In genomic region chr8:71707874-71708273, GRCm38 (mm10) we compare ENCODE assay signal across 8 mouse cellular contexts. TPM values are rescaled to one million over a fixed set of nuclear protein-coding genes. Genes with fewer than 3 reads are reported as not detected.
DNase-seq lines count a peak whose midpoint lies in the region; ATAC-seq and TF ChIP-seq lines count a peak whose summit lies in the region.

No protein-coding gene starts in this region.

- H3K4me3 ChIP-seq in intestine, postnatal 0 days (ENCODE audit: low read depth, low read length) = no peak overlapping the region
- H3K4me3 ChIP-seq in intestine, embryonic 16.5 days (ENCODE audit: low read length) = no peak overlapping the region
- H3K4me3 ChIP-seq in C2C12 (ENCODE audit: insufficient read depth, poor library complexity, severe bottlenecking) (no peak overlapping the region), G1E (ENCODE audit: low read depth, low read length) (no peak overlapping the region)

- no peaks in the 10 kb centered on the region for H3K36me3 ChIP-seq in intestine, postnatal 0 days (ENCODE audit: control insufficient read depth, insufficient read depth)
- H3K36me3 ChIP-seq in intestine, embryonic 16.5 days (ENCODE audit: control insufficient read depth, insufficient read depth, low read length) = no peaks in the 10 kb centered on the region
- no peaks in the 10 kb centered on the region for H3K36me3 ChIP-seq in C2C12 (ENCODE audit: control insufficient read depth, insufficient read depth)
- peaks cover 44% of the 10 kb centered on the region for H3K36me3 ChIP-seq in G1E (replicated peaks)

- no peaks in the 10 kb centered on the region for H3K27me3 ChIP-seq in intestine, postnatal 0 days (replicated peaks; ENCODE audit: control insufficient read depth, insufficient read depth, low read length)
- 0 out of 2 replicates have a peak, but pooled peaks cover 2% of the 10 kb centered on the region for H3K27me3 ChIP-seq in intestine, embryonic 16.5 days (replicated peaks; ENCODE audit: control insufficient read depth, insufficient read depth, low read length)
- peaks cover 27% of the 10 kb centered on the region for H3K27me3 ChIP-seq in C2C12 (ENCODE audit: control insufficient read depth, insufficient read depth, insufficient read length)
- peaks cover 9% of the 10 kb centered on the region; the same call in 1 of the 2 replicates for H3K27me3 ChIP-seq in G1E (ENCODE audit: insufficient read depth, low read length)

- TF ChIP-seq CTCF in intestine, postnatal 0 days (IDR thresholded peaks at IDR 0.05; ENCODE audit: low read depth) = peak; percentile 79
- peak; percentile 27 for TF ChIP-seq CTCF in C2C12 (IDR thresholded peaks at IDR 0.05; ENCODE audit: control insufficient read depth, insufficient read depth, insufficient read length)
- peak; percentile 66 for TF ChIP-seq CTCF in G1E (IDR thresholded peaks at IDR 0.05; ENCODE audit: low read depth, low read length)

- H3ac ChIP-seq in C2C12 (ENCODE audit: control insufficient read depth, insufficient read length, low read depth) = no peak overlapping the region

- DNase-seq in G1E (ENCODE audit: low spot score) = peak; percentile 32
- peak; percentile 67 for DNase-seq in embryo, embryonic 11 days
- DNase-seq in thymus, postnatal 10 days (ENCODE audit: low spot score in 2 of 2) = peak; percentile 56 to 73
- no peak for DNase-seq in heart, adult 8-10 months (ENCODE audit: low spot score)

- H3K4me2 ChIP-seq in intestine, postnatal 0 days (replicated peaks; ENCODE audit: low read depth) = no peak overlapping the region
- H3K4me2 ChIP-seq in intestine, embryonic 16.5 days (ENCODE audit: low read depth, low read length) = no peak overlapping the region

- no peaks in the 10 kb centered on the region for H3K4me1 ChIP-seq in intestine, postnatal 0 days (replicated peaks; ENCODE audit: control insufficient read depth, insufficient read depth, low read length)
- peaks cover under 1% of the 10 kb centered on the region; the same call in 1 of the 2 replicates for H3K4me1 ChIP-seq in intestine, embryonic 16.5 days (ENCODE audit: control insufficient read depth, insufficient read depth, low read length)
- H3K4me1 ChIP-seq in G1E (ENCODE audit: insufficient read depth, low read depth, low read length) = peaks cover 7% of the 10 kb centered on the region

- no peak overlapping the region for H3K27ac ChIP-seq in intestine, postnatal 0 days (ENCODE audit: low read depth, low read length)
- H3K27ac ChIP-seq in intestine, embryonic 16.5 days (ENCODE audit: low read length) = no peak overlapping the region

- 0 out of 2 replicates have a peak, but pooled peaks have one; percentile 14 for ATAC-seq in intestine, postnatal 0 days
- ATAC-seq in intestine, embryonic 16.5 days = no peak
- no peak for ATAC-seq in G1E (ENCODE audit: extremely low read depth, insufficient number of reproducible peaks, low FRiP score, poor library complexity, severe bottlenecking)
- peak; percentile 24; the same call in 1 of the 2 replicates for ATAC-seq in megakaryocyte-erythroid progenitor cell, adult 5-6 weeks (replicated peaks; ENCODE audit: low FRiP score, low TSS enrichment, poor library complexity, severe bottlenecking)

- 48% methylated on average over 8 of the region's 8 CpGs for WGBS in intestine, postnatal 0 days
- WGBS in intestine, embryonic 16.5 days = 40% methylated on average over 8 of the region's 8 CpGs

- H3K79me2 ChIP-seq in C2C12 (ENCODE audit: control insufficient read depth, insufficient read depth) = no peaks in the 10 kb centered on the region

- no peaks in the 10 kb centered on the region for H3K79me3 ChIP-seq in C2C12 (ENCODE audit: low read depth)

- no peak overlapping the region for H3K9ac ChIP-seq in intestine, postnatal 0 days (ENCODE audit: low read depth, low read length)
- no peak overlapping the region for H3K9ac ChIP-seq in intestine, embryonic 16.5 days (ENCODE audit: low read depth, low read length)

- H3K9me3 ChIP-seq in intestine, postnatal 0 days (ENCODE audit: control insufficient read depth) = no peaks in the 10 kb centered on the region
- H3K9me3 ChIP-seq in intestine, embryonic 16.5 days (ENCODE audit: control insufficient read depth, low read length) = no peaks in the 10 kb centered on the region
- no peaks in the 10 kb centered on the region for H3K9me3 ChIP-seq in G1E (replicated peaks)

TF ChIP-seq in C2C12, 6 proteins besides CTCF, POLR2A, EP300 and RAD21:
- TF ChIP-seq USF1 (IDR thresholded peaks at IDR 0.05; ENCODE audit: low read depth) (no peak), FOSL1 (IDR thresholded peaks at IDR 0.05; ENCODE audit: insufficient read depth, low read length, poor library complexity, severe bottlenecking) (no peak), CEBPB (IDR thresholded peaks at IDR 0.05; ENCODE audit: low read depth) (no peak), MYOG (IDR thresholded peaks at IDR 0.05; ENCODE audit: control insufficient read depth, extremely low read depth, insufficient read length) (no peak), MAX (IDR thresholded peaks at IDR 0.05) (no peak), MYOD1 (IDR thresholded peaks at IDR 0.05; ENCODE audit: control insufficient read depth, insufficient read length, low read depth) (no peak)

RNA-seq across cellular contexts. Expression of gene B3gnt3, which starts 6.3 kb away (rescaled TPM):
- 30.5 and 33.5 TPM in 2 replicates for polyA plus RNA-seq in intestine, postnatal 0 days (2015; fragmentation: Nextera tagmentation; extraction: Ambion mirVana)
- polyA plus RNA-seq in intestine, embryonic 16.5 days (2015; fragmentation: Nextera tagmentation; extraction: Ambion mirVana) = 19.2 and 20.9 TPM in 2 replicates
- polyA plus RNA-seq in C2C12 (2012; fragmentation: generic; extraction: Trizol) (0.02 TPM), G1E (2012) (not detected in 2 replicates)
- total RNA-seq in G1E (2014; fragmentation: Nextera tagmentation) (not detected in 2 replicates), G1E (2017) (0.05 and 0.06 TPM in 2 replicates)
- 0.42 and 0.79 TPM in 2 replicates for total RNA-seq in megakaryocyte-erythroid progenitor cell, adult 5-6 weeks (2014; fragmentation: Nextera tagmentation)
- 0.30 and 0.99 TPM in 2 replicates for total RNA-seq in megakaryocyte-erythroid progenitor cell, adult 5-6 weeks (2017)
- 1 to 10 TPM; 4.0 to 6.9 (median 5.3) TPM for total RNA-seq in heart, adult 8-10 months (2022)

RNA-seq across cellular contexts. Expression of gene Fcho1, which starts 17.6 kb away (rescaled TPM):
- 2.2 and 2.5 TPM in 2 replicates for polyA plus RNA-seq in intestine, postnatal 0 days (2015; fragmentation: Nextera tagmentation; extraction: Ambion mirVana)
- polyA plus RNA-seq in intestine, embryonic 16.5 days (2015; fragmentation: Nextera tagmentation; extraction: Ambion mirVana) = 5.0 and 6.4 TPM in 2 replicates
- not detected for polyA plus RNA-seq in C2C12 (2012; fragmentation: generic; extraction: Trizol)
- 2.2 and 27.3 TPM in 2 replicates for total RNA-seq in G1E (2014; fragmentation: Nextera tagmentation)
- 7.6 and 7.7 TPM in 2 replicates for total RNA-seq in G1E (2017)
- polyA plus RNA-seq in G1E (2012) = 14.0 and 16.2 TPM in 2 replicates
- total RNA-seq in megakaryocyte-erythroid progenitor cell, adult 5-6 weeks (2014; fragmentation: Nextera tagmentation) = 183 and 235 TPM in 2 replicates
- 68.1 and 88.4 TPM in 2 replicates for total RNA-seq in megakaryocyte-erythroid progenitor cell, adult 5-6 weeks (2017)
- total RNA-seq in heart, adult 8-10 months (2022) = 1 to 10 TPM in 1 of 4 experiments, under 1 TPM in 3; 0.14 to 1.5 (median 0.68) TPM

RNA-seq across cellular contexts. Expression of gene Insl3, which starts 18.9 kb away (rescaled TPM):
- polyA plus RNA-seq in intestine, postnatal 0 days (2015; fragmentation: Nextera tagmentation; extraction: Ambion mirVana) = 2.5 and 3.0 TPM in 2 replicates
- 2.4 and 2.5 TPM in 2 replicates for polyA plus RNA-seq in intestine, embryonic 16.5 days (2015; fragmentation: Nextera tagmentation; extraction: Ambion mirVana)
- polyA plus RNA-seq in C2C12 (2012; fragmentation: generic; extraction: Trizol) (0.14 TPM), G1E (2012) (28.6 and 35.3 TPM in 2 replicates)
- total RNA-seq in G1E (2014; fragmentation: Nextera tagmentation) (3.4 and 9.1 TPM in 2 replicates), G1E (2017) (2.7 and 4.6 TPM in 2 replicates)
- 6.4 and 17.6 TPM in 2 replicates for total RNA-seq in megakaryocyte-erythroid progenitor cell, adult 5-6 weeks (2014; fragmentation: Nextera tagmentation)
- total RNA-seq in megakaryocyte-erythroid progenitor cell, adult 5-6 weeks (2017) = 0.88 and 4.8 TPM in 2 replicates
- total RNA-seq in heart, adult 8-10 months (2022) = 1 to 10 TPM; 2.2 to 4.6 (median 2.5) TPM

RNA-seq across cellular contexts. Expression of gene Jak3, which starts 31.8 kb away (rescaled TPM):
- 5.7 and 6.8 TPM in 2 replicates for polyA plus RNA-seq in intestine, postnatal 0 days (2015; fragmentation: Nextera tagmentation; extraction: Ambion mirVana)
- 11.5 and 13.5 TPM in 2 replicates for polyA plus RNA-seq in intestine, embryonic 16.5 days (2015; fragmentation: Nextera tagmentation; extraction: Ambion mirVana)
- polyA plus RNA-seq in C2C12 (2012; fragmentation: generic; extraction: Trizol) (1.2 TPM), G1E (2012) (68.8 and 73.6 TPM in 2 replicates)
- total RNA-seq in G1E (2014; fragmentation: Nextera tagmentation) (29.8 and 32.0 TPM in 2 replicates), G1E (2017) (15.7 and 15.9 TPM in 2 replicates)
- total RNA-seq in megakaryocyte-erythroid progenitor cell, adult 5-6 weeks (2014; fragmentation: Nextera tagmentation) = 5.2 and 10.4 TPM in 2 replicates
- 1.8 and 4.5 TPM in 2 replicates for total RNA-seq in megakaryocyte-erythroid progenitor cell, adult 5-6 weeks (2017)
- 10 to 100 TPM in 1 of 4 experiments, 1 to 10 TPM in 3; 6.4 to 10.3 (median 7.6) TPM for total RNA-seq in heart, adult 8-10 months (2022)

RNA-seq across cellular contexts. Expression of gene Unc13a, which starts 36.3 kb away (rescaled TPM):
- polyA plus RNA-seq in intestine, postnatal 0 days (2015; fragmentation: Nextera tagmentation; extraction: Ambion mirVana) = 0.60 and 0.72 TPM in 2 replicates
- 0.98 and 1.2 TPM in 2 replicates for polyA plus RNA-seq in intestine, embryonic 16.5 days (2015; fragmentation: Nextera tagmentation; extraction: Ambion mirVana)
- polyA plus RNA-seq in C2C12 (2012; fragmentation: generic; extraction: Trizol) = 1.5 TPM
- total RNA-seq in G1E (2014; fragmentation: Nextera tagmentation) = 6.5 and 7.3 TPM in 2 replicates
- total RNA-seq in G1E (2017) = 4.1 and 5.2 TPM in 2 replicates
- polyA plus RNA-seq in G1E (2012) = 3.7 and 4.6 TPM in 2 replicates
- 0.26 and 0.64 TPM in 2 replicates for total RNA-seq in megakaryocyte-erythroid progenitor cell, adult 5-6 weeks (2014; fragmentation: Nextera tagmentation)
- 0.27 TPM in 1 of 2 replicates, not detected in the other for total RNA-seq in megakaryocyte-erythroid progenitor cell, adult 5-6 weeks (2017)
- 1 to 10 TPM in 1 of 4 experiments, under 1 TPM in 3; 0.49 to 1.4 (median 0.57) TPM for total RNA-seq in heart, adult 8-10 months (2022)

Comparison
In these comparisons a context has a peak if more than half of its experiments do, and no peak if none do; other contexts are left out.
1. ATAC-seq: peak in intestine, postnatal 0 days (single experiment) and megakaryocyte-erythroid progenitor cell, adult 5-6 weeks (single experiment); none in intestine, embryonic 16.5 days (single experiment) and G1E (single experiment).
2. CTCF ChIP-seq: peak in every context shown above with its lines; median percentile 79 in intestine, postnatal 0 days; 66 in G1E; 27 in C2C12.
3. RNA of gene B3gnt3, which starts 6.3 kb away (polyA plus RNA-seq): 30.5 to 33.5 TPM in intestine, postnatal 0 days and 19.2 to 20.9 TPM in intestine, embryonic 16.5 days; 0.02 TPM in C2C12 (single experiment) and not detected in G1E; every median in the first group is over 10 times any median in the second.